Mouse (Mus musculus) spleen, adult 2 months (tissue): ENCODE measurements around the gene Icmt.

Experiments
- CTCF ChIP-seq: fragments of 200-500 bp; IDR thresholded peaks from 2 replicates; pipeline ENCODE4 v1.5.1; 2011; ENCODE audit warnings: mild to moderate bottlenecking, inconsistent platforms; ENCODE audit not compliant: insufficient read depth, insufficient read length, insufficient replicate concordance; ENCODE audit errors: extremely low read depth
- POLR2A ChIP-seq: fragments of 200-500 bp; IDR thresholded peaks from 2 replicates; pipeline ENCODE4 v1.6.1; 2011; ENCODE audit warnings: low read depth, low read length, inconsistent platforms

- TF ChIP-seq POLR2A (no peak), CTCF (no peak)
These were observed 41.6 kb downstream of the Icmt start, which contains the start of gene Chd5 for GRCm38 (mm10) chr4:152338419-152339292.
